Mouse (Mus musculus): ENCODE results near the gene Nt5m. TPM values are rescaled to one million over a fixed set of nuclear protein-coding genes. Genes with fewer than 3 reads are reported as not detected.
A peak's percentile ranks its signal among the peaks of the same experiment; 100 is the strongest.

Gene Nt5m
- polyA plus RNA-seq, 1 experiment from 2014 or later, result 54.8 TPM

GRCm38 (mm10) chr11:59893153-59893788, 54.0 kb downstream of the Nt5m start:
- Histone ChIP-seq H3K4me1 (ENCODE audit: control insufficient read depth, insufficient read depth, low read length) (no peaks in the 10 kb centered on the region), H3K27me3 (replicated peaks; ENCODE audit: control insufficient read depth, insufficient read depth, low read length) (no peaks in the 10 kb centered on the region), H3K9ac (ENCODE audit: low read length) (no peak overlapping the region), H3K27ac (ENCODE audit: low read depth, low read length) (no peak overlapping the region), H3K36me3 (ENCODE audit: control insufficient read depth, insufficient read depth, low read length) (no peaks in the 10 kb centered on the region), H3K4me3 (ENCODE audit: low read depth, low read length) (no peak overlapping the region), H3K4me2 (ENCODE audit: low read length) (no peak overlapping the region), H3K9me3 (replicated peaks; ENCODE audit: control insufficient read depth, low read length) (no peaks in the 10 kb centered on the region)
- no peak for DNase-seq (ENCODE audit: low spot score)
- ATAC-seq, result no peak
- whole genome bisulfite sequencing, result 57% methylated on average over 10 of the region's 10 CpGs

DNA sequence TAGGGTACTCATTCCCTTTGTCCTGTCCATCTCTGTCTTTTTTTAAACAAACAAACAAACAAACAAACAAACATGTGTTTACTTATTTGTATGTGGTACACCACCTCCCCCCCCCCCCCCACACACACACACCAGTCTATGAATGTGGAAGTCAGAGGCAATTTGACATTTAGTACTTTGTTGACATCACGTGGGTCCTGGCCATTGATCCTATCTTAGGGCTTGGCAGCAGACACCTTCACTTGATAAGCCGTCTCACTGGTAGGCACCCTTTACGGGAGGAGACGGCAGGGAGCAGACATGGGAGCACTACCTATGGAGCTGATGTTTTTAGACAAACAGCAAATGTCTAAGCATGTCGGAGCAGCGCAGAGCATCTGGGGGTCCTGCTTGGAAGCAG, 55.7 kb downstream of the Nt5m start:
- no peak for DNase-seq (ENCODE audit: low spot score)
- Histone ChIP-seq H3K27ac (ENCODE audit: low read depth, low read length) (no peak overlapping the region), H3K27me3 (replicated peaks; ENCODE audit: control insufficient read depth, insufficient read depth, low read length) (no peaks in the 10 kb centered on the region), H3K9ac (ENCODE audit: low read length) (no peak overlapping the region), H3K4me1 (ENCODE audit: control insufficient read depth, insufficient read depth, low read length) (peaks cover 1% of the 10 kb centered on the region), H3K4me2 (ENCODE audit: low read length) (no peak overlapping the region), H3K9me3 (replicated peaks; ENCODE audit: control insufficient read depth, low read length) (no peaks in the 10 kb centered on the region), H3K4me3 (ENCODE audit: low read depth, low read length) (no peak overlapping the region), H3K36me3 (ENCODE audit: control insufficient read depth, insufficient read depth, low read length) (no peaks in the 10 kb centered on the region)
- WGBS, result 82% methylated on average over 6 of the region's 6 CpGs
- no peak for ATAC-seq

GRCm38 (mm10) chr11:59895316-59895715, 56.1 kb downstream of the Nt5m start:
- Histone ChIP-seq H3K4me1 (ENCODE audit: control insufficient read depth, insufficient read depth, low read length) (peaks cover 3% of the 10 kb centered on the region), H3K27ac (ENCODE audit: low read depth, low read length) (no peak overlapping the region), H3K9me3 (replicated peaks; ENCODE audit: control insufficient read depth, low read length) (no peaks in the 10 kb centered on the region), H3K36me3 (ENCODE audit: control insufficient read depth, insufficient read depth, low read length) (no peaks in the 10 kb centered on the region), H3K4me3 (ENCODE audit: low read depth, low read length) (no peak overlapping the region), H3K27me3 (replicated peaks; ENCODE audit: control insufficient read depth, insufficient read depth, low read length) (no peaks in the 10 kb centered on the region), H3K4me2 (ENCODE audit: low read length) (no peak overlapping the region), H3K9ac (ENCODE audit: low read length) (no peak overlapping the region)
- 87% methylated on average over 8 of the region's 8 CpGs for WGBS
- DNase-seq (ENCODE audit: low spot score) (no peak), ATAC-seq (no peak)

GRCm38 (mm10) chr11:59897981-59898599, 58.8 kb downstream of the Nt5m start:
- DNase-seq (ENCODE audit: low spot score), result no peak
- H3K36me3 ChIP-seq (ENCODE audit: control insufficient read depth, insufficient read depth, low read length), result no peaks in the 10 kb centered on the region
- H3K9ac ChIP-seq (ENCODE audit: low read length), result no peak overlapping the region
- WGBS, result 70% methylated on average over 11 of the region's 11 CpGs
- peaks cover 3% of the 10 kb centered on the region for H3K4me1 ChIP-seq (ENCODE audit: control insufficient read depth, insufficient read depth, low read length)
- H3K27me3 ChIP-seq (replicated peaks; ENCODE audit: control insufficient read depth, insufficient read depth, low read length), result no peaks in the 10 kb centered on the region
- H3K4me3 ChIP-seq (ENCODE audit: low read depth, low read length), result no peak overlapping the region
- no peak for ATAC-seq
- H3K9me3 ChIP-seq (replicated peaks; ENCODE audit: control insufficient read depth, low read length), result no peaks in the 10 kb centered on the region
- no peak overlapping the region for H3K4me2 ChIP-seq (ENCODE audit: low read length)
- no peak overlapping the region for H3K27ac ChIP-seq (ENCODE audit: low read depth, low read length)

DNA sequence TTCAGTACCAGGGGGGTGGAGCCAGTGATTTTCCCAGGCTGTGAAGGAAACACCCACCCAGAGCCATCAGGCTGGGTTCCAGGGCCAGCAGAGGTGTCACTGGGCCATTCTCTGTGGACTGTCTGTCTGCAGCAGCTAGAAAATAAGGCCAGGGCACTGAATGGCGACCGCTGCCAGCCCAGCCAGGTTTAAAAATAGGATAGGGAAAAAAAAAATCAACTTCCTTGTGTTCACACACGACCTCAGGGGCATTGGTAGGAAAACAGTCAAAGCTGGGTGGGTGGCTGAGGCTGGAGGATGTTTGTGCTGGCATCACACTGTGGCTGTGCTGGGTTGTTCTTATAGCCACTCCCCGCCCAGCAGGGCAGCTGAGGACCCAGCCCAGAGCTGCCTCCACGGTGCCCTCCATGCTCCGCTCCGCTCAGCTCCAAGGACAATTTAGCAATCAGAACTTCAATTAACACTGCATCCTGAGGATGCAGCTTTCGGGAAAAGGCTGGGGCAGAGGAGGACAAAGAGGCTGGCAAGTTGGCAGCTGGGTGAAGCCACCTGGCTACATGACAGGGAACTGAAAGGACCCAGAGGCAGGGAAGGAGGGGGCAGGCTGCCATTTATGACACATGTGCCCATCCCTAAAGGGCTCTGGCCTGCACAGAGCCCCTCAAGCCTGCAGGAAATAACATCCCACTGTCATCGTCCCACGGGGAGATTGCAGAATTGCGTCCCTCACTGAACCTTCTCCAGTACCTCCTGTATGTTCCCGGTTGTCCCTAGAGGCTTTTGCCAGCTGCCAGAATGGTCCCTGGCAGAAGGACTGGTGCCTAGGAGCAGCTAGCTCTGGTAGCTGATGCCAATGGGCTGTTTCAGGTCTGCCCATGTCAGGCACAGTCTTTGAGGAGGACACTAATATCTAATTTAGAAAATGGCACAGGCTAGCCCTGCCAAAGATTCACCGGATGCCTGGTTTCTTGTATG, 60.8 kb downstream of the Nt5m start:
- no peak for ATAC-seq
- no peaks in the 10 kb centered on the region for H3K36me3 ChIP-seq (ENCODE audit: control insufficient read depth, insufficient read depth, low read length)
- H3K9ac ChIP-seq (ENCODE audit: low read length), result no peak overlapping the region
- H3K4me1 ChIP-seq (ENCODE audit: control insufficient read depth, insufficient read depth, low read length), result peaks cover 3% of the 10 kb centered on the region
- no peaks in the 10 kb centered on the region for H3K9me3 ChIP-seq (replicated peaks; ENCODE audit: control insufficient read depth, low read length)
- no peaks in the 10 kb centered on the region for H3K27me3 ChIP-seq (replicated peaks; ENCODE audit: control insufficient read depth, insufficient read depth, low read length)
- no peak overlapping the region for H3K4me3 ChIP-seq (ENCODE audit: low read depth, low read length)
- no peak overlapping the region for H3K4me2 ChIP-seq (ENCODE audit: low read length)
- DNase-seq (ENCODE audit: low spot score), result peak; percentile 46
- WGBS, result 54% methylated on average over 13 of the region's 13 CpGs
- H3K27ac ChIP-seq (ENCODE audit: low read depth, low read length), result peak overlapping the region; percentile 39; the same call in 1 of the 2 replicates

GRCm38 (mm10) chr11:59900995-59901394, 61.7 kb downstream of the Nt5m start:
- no peak for DNase-seq (ENCODE audit: low spot score)
- Histone ChIP-seq H3K4me3 (ENCODE audit: low read depth, low read length) (no peak overlapping the region), H3K27me3 (replicated peaks; ENCODE audit: control insufficient read depth, insufficient read depth, low read length) (no peaks in the 10 kb centered on the region), H3K9ac (ENCODE audit: low read length) (no peak overlapping the region), H3K27ac (ENCODE audit: low read depth, low read length) (no peak overlapping the region), H3K4me2 (ENCODE audit: low read length) (no peak overlapping the region), H3K4me1 (ENCODE audit: control insufficient read depth, insufficient read depth, low read length) (peaks cover 3% of the 10 kb centered on the region), H3K36me3 (ENCODE audit: control insufficient read depth, insufficient read depth, low read length) (no peaks in the 10 kb centered on the region), H3K9me3 (replicated peaks; ENCODE audit: control insufficient read depth, low read length) (no peaks in the 10 kb centered on the region)
- 96% methylated on average over 1 of the region's 1 CpGs for WGBS
- no peak for ATAC-seq

DNA sequence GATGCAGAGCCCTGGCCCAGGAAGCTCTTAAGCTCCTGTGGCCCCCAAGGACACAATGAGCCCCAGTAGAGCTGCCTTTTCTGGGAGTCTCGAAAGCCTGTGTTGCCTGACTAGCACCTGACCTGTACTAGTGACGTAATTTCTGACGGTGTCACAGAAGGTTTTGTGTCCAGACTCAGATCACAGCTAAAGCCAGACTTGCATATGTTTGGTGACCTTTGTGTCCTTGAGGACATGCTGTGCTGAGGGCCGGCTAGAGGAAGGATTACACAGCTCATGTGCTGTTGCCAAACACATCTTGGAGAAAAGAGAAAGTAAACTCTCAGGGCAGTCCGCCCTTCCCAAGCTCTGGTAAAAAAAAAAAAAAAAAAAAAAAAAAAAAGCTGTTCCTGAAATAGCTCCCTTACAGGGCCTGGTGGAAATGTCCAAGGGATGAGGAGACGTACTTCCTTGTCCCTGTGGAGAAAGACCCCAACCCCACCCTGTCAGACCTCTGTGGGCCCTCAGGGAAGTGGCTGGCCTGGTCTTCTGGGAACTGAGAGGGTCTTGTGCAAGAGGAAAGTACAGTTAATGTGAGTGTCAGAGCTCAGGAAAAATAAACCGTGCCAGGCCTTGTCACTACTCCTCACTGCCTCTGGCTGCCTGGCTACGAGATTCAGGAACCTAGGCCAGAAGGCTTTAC, 62.9 kb downstream of the Nt5m start:
- no peak overlapping the region for H3K4me2 ChIP-seq (ENCODE audit: low read length)
- H3K9me3 ChIP-seq (replicated peaks; ENCODE audit: control insufficient read depth, low read length), result no peaks in the 10 kb centered on the region
- no peaks in the 10 kb centered on the region for H3K36me3 ChIP-seq (ENCODE audit: control insufficient read depth, insufficient read depth, low read length)
- H3K27me3 ChIP-seq (replicated peaks; ENCODE audit: control insufficient read depth, insufficient read depth, low read length), result no peaks in the 10 kb centered on the region
- no peak for ATAC-seq
- H3K4me1 ChIP-seq (ENCODE audit: control insufficient read depth, insufficient read depth, low read length), result peaks cover 3% of the 10 kb centered on the region
- H3K9ac ChIP-seq (ENCODE audit: low read length), result no peak overlapping the region
- WGBS, result 56% methylated on average over 8 of the region's 8 CpGs
- DNase-seq (ENCODE audit: low spot score), result no peak
- no peak overlapping the region for H3K27ac ChIP-seq (ENCODE audit: low read depth, low read length)
- no peak overlapping the region for H3K4me3 ChIP-seq (ENCODE audit: low read depth, low read length)

DNA sequence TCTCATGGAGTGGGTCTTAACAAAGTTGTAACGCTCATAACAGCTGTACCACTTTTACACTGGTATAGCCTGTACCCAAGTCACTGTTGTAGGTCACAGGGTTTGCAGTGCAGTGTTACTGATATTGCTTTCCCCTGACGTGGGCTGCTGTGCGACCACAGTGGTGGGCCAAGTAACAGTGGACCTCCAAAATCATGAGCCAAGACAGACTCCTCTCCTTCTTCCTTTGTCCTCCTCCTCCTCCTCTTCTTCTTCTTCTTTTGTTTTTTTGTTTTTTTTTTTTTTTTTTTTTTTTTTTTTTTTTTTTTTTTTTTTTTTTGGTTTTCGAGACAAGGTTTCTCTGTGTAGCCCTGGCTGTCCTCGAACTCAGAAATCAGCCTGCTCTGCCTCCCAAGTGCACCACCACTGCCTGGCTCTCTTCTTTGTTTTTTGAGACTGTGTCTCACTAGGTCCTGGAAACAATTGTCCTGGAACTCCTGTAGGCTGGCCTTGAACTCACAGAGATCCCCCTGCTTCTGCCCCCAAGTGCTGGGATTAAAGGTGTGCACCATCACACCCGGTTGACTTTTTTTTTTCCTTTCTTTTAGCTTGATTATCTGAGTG, 67.4 kb downstream of the Nt5m start:
- WGBS, result 93% methylated on average over 6 of the region's 6 CpGs
- no peak overlapping the region for H3K4me2 ChIP-seq (ENCODE audit: low read length)
- no peaks in the 10 kb centered on the region for H3K9me3 ChIP-seq (replicated peaks; ENCODE audit: control insufficient read depth, low read length)

More for the DNA sequence above, 67.4 kb downstream of the Nt5m start:
- Histone ChIP-seq H3K9ac (ENCODE audit: low read length) (no peak overlapping the region), H3K36me3 (ENCODE audit: control insufficient read depth, insufficient read depth, low read length) (no peaks in the 10 kb centered on the region), H3K4me1 (ENCODE audit: control insufficient read depth, insufficient read depth, low read length) (no peaks in the 10 kb centered on the region), H3K4me3 (ENCODE audit: low read depth, low read length) (no peak overlapping the region), H3K27ac (ENCODE audit: low read depth, low read length) (no peak overlapping the region), H3K27me3 (replicated peaks; ENCODE audit: control insufficient read depth, insufficient read depth, low read length) (no peaks in the 10 kb centered on the region)
- DNase-seq (ENCODE audit: low spot score) (no peak), ATAC-seq (no peak)

Data from forebrain, embryonic 14.5 days (tissue).